Mouse (Mus musculus) R1 (cell line): ENCODE measurements at regions not wholly inside any gene's neighbourhood (a gene's known extent, or its start where the extent isn't known, plus 50 kb on each side); places are given as distances from the start of the nearest gene placed in this dataset.

Source experiments
- DNase-seq: peaks from one replicate; pipeline ENCODE4 v3.0.0-alpha.2; 2018; ENCODE audit warnings: low read depth, low spot score

GRCm38 (mm10) chr9:113601451-113601850, 106.6 kb downstream of the Pdcd6ip start:
- DNase-seq = peak; percentile 61

- DNase-seq = peak; percentile 46
Observed at GRCm38 (mm10) chr9:113587260-113587659, 120.8 kb downstream of the Pdcd6ip start.

- DNase-seq = no peak
Observed at GRCm38 (mm10) chr9:113586477-113586876, 121.6 kb downstream of the Pdcd6ip start.

- no peak for DNase-seq
Observed at GRCm38 (mm10) chr9:113578221-113578620, 129.8 kb downstream of the Pdcd6ip start.

GRCm38 (mm10) chr9:113568849-113569248, 139.2 kb downstream of the Pdcd6ip start:
- no peak for DNase-seq

DNA sequence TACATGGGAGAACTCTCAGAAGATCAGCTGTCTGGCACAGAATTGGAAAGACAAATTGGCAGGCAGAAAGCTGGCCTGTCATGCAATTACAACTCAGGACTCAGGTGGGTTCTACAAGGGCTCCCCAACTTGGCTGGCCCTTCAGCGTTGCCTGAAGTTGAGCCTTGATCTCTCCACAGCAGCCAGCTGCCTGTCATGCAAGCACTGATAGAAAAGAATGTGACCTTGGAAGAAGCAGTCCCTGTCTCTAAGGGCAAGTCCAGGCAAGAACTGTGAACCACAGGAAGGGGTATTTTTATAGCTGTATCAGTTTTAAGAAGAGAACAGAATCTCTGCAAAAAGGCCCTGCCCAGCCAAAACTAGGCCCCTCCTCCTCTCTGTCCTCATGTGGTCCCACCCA, 140.4 kb downstream of the Pdcd6ip start:
- DNase-seq = peak; percentile 25

GRCm38 (mm10) chr9:113566620-113567019, 141.4 kb downstream of the Pdcd6ip start:
- no peak for DNase-seq

DNA sequence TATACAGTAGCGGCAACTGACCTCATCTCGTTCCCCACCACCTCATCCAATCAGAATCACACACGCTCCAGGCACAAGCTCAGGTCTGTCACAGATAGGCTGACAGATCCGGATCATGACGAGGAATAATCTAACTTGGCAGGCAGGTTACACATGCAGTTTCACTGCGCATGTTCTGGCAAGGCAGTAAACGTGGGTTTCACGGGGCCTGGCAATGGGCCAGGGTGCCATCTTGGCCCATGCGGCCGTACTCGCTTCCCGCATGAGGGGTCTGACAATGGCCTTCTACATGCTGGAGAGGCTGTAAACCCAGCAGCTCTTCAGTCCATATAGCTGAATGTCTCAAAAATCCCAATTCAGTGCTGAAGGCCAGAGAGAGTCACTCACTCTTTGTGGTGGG, 154.1 kb downstream of the Pdcd6ip start:
- DNase-seq = no peak

GRCm38 (mm10) chr9:113547458-113547857, 160.6 kb downstream of the Pdcd6ip start:
- DNase-seq = no peak

- DNase-seq = peak; percentile 73
Observed at GRCm38 (mm10) chr9:113528586-113528985, 179.5 kb downstream of the Pdcd6ip start.

GRCm38 (mm10) chr9:113524307-113524706, 183.8 kb downstream of the Pdcd6ip start:
- no peak for DNase-seq

GRCm38 (mm10) chr9:113523173-113523572, 184.9 kb downstream of the Pdcd6ip start:
- no peak for DNase-seq

- no peak for DNase-seq
Observed at GRCm38 (mm10) chr9:113519727-113520126, 188.3 kb downstream of the Pdcd6ip start.

DNA sequence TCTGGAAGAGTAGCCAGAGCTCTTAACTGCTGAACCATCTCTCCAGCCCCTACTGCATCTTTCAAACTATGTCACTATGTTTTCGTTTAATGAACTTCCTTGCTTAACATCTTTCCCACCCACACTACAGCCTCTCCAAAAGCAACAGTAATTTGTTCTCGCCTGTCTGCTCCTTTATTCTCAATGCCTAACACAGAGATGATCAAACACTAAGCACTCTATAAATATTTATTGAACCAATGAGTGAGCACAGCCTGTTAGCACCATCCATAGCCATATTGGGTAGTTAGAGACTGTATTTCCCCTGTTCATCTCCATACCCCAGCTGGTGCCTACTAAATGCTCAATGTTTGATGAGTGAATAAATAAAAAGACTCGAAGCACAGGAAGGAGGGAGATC, 189.6 kb downstream of the Pdcd6ip start:
- DNase-seq = no peak

DNA sequence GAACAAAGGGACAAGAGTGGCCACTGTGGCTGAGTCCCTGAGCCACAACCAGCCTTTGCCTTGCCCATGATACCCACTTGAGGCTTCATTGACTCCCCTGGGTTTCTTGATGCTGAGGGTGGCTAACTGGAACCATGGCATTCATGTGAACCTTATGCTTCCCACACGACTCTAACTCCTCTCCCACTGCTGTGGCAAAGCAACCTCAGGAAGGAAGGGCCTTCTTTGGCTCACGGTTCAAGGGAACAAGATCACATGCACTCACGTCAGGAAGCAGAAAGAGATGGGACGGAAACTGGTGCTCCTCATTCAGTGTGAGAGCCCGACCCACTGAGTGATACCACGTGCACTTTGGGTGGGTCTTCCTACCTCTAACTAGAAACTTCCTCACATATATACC, 190.3 kb downstream of the Pdcd6ip start:
- no peak for DNase-seq

DNA sequence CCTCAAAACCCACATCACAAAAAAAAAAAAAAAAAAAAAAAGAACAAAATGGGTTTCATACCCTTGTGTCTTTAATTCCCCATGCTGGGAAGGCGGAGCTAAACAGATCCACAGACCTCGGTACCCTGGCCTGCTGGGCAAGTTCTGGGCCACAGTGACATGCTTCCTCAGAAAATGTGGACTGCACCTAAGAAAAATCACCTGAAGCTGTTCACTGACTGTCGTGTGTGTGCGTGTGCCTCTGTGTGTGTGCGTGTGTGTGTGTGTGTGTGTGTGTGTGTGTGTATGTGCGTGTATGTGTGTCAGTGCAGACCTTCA, 192.4 kb downstream of the Pdcd6ip start:
- no peak for DNase-seq

GRCm38 (mm10) chr9:113514846-113515702, 193.0 kb downstream of the Pdcd6ip start:
- DNase-seq = no peak

- DNase-seq = no peak
Observed at GRCm38 (mm10) chr9:113511302-113511701, 196.8 kb downstream of the Pdcd6ip start.

- DNase-seq = no peak
Observed at GRCm38 (mm10) chr9:113509368-113509767, 198.7 kb downstream of the Pdcd6ip start.

- no peak for DNase-seq
Observed at GRCm38 (mm10) chr9:113508821-113509220, 199.2 kb downstream of the Pdcd6ip start.

GRCm38 (mm10) chr9:113507561-113508460, 200.2 kb downstream of the Pdcd6ip start:
- DNase-seq = no peak

- DNase-seq = no peak
Observed at GRCm38 (mm10) chr9:113499246-113499645, 208.8 kb downstream of the Pdcd6ip start.
